Mouse (Mus musculus) urinary bladder, postnatal 10 days (tissue): ENCODE results near the gene Myh2.

Source experiments
- DNase-seq: peaks from one replicate; pipeline ENCODE4 v3.0.0; 2022; ENCODE audit warnings: low spot score

Myh2 gene

DNA sequence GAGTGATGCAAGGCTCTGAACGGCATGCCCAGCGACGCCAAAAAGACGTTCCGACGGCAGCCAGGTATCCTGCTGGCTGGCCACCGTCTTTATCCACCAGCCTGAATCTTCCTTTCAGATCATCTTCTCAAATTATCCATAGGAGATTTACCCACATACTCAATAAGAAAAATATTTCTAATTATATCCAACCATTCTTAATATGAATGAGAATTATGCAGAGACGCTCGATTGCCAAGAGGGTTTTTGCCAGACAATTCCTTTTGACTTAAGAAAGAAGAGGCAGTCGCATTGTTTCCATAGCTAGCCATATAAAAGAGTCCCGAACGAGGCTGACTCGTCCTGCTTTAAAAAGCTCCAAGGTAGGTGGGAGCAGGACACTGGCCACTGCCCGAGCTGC lies at the start of gene Myh2:
Gene Myh2, plus strand, starts transcription at position 301 of the 400 bp plus-strand sequence.
- no peak for DNase-seq

DNA sequence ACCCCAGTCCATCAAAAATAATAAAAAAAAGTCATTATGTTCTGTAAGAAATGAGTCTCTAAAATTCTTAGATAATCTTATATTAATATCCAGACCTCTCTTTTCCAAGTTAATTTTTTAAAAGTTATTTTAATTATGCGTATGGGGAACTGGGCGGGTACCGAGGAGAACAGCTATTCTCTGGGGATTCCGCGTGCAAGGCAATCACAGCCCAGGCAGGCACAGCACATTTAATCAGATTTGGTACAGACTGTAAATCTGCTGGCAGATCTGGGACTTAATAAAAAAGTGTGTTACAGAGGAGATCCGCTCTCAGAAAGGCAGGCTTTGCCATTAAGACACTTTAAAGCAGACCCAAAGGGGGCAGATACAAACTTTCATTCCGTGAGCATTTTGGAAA lies 45.9 kb upstream of the Myh2 start:
- DNase-seq: no peak

DNA sequence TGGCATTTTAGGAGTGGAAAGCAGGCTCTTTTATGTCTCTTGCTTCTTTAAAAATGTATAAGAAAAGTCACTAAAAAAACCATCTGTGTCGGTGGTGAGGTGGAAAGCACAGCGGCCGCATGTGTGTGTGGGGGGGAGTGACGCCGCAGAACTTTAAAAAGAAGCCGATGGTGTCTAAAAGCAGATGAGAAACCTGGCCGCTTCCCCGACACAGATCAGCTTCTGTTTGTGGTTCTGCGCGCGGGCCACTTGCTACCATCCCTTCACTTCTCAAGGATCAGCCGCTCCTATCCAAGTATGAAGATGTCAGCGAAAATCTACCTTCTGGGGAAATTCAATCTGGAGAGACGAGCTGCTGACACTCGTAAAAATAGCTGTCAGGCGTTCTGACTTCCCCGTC lies 45.5 kb upstream of the Myh2 start:
- DNase-seq: no peak

DNA sequence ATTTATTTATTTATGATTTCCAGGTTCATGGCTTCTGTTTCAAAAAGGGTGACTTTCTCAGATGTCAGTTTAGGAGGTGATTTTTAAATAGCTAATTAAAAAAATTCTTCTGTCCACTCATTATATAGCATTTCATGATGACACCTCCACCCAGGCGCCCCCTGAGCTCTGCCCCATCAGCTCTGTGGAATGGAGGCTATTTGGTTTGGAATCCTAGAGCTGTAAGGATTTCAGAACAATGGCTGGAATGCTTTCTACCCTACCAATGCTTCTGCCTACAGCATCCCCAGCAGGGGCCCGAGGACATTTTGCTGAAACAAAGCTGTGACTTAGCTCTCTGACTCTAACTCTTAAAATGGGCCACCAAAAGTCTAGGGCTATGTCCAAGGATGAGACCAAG lies 37.3 kb upstream of the Myh2 start:
- no peak for DNase-seq

DNA sequence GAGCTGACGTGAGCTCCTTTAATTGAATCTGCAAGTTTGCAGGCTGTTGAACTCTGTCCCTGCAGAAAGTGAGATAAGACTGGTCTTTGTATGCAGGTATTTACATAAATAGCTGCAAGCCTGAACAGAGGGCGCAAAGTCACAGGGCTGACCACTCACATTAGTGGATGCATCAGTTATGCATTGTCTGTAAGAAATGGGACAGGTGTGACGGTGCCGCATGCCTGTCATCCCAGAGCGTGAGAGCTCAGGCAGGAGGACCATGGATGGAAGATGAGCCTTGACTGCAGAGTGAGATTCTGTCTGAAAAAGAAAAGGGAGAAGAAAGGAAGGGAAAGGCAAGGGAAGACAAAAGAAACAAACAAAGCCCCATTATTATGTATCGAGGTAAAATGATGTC lies 36.2 kb upstream of the Myh2 start:
- no peak for DNase-seq

DNA sequence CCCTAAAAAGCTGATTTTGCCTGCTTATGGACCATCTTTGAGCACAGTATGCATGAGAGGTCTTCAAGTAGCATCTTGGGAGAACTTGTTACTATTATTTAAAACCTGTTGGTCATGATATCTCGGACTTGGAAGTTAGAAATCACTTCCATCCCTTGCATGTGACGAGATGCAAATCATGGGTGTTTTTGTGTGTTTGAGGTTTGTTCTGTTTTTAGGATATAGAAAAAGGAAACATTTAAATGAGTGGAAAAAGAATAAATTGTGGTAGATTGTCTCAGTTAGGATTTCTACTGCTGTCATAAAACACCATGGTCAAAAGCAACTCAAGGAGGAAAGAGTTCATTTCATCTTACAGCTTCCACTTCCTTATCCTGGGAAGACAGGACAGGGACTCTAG lies 35.3 kb upstream of the Myh2 start:
- no peak for DNase-seq

DNA sequence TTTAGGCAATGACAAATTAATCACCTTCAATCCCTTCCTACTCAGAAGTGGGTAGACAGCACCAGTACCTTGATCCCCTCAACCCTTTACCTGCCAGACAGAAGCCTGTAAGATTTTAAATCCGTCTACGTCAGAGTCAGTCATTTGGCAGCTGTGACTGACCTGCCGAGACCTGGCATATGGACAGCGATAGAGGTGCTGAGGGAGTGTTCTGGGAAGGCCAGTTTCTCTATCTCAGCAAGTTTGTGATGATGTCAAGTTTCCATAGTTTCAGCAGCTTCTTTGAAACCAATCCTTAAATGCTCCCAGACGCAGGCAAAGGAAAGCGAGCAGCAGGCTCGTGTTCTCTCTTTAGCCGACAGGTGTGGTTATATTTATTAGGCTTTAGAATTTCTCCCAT lies 31.3 kb upstream of the Myh2 start:
- DNase-seq: no peak

DNA sequence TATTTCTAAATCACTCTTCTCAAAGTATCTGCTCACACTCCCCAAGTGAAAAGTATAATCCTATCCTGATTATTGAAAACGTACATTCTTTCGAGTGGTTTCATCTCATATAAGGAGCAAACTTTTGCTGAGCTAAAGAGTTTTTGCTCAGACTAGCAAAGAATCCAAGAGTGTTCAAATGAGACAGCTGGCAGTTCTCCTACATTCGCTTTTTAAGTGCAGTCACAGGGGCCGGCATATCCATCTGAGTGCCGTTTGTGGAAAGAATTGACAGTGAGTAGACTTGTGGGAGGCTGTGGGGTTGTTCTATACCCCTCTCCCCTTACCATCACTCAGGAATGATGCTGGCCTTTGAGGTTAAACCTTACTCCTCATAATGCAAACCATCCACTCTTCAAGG lies 30.7 kb upstream of the Myh2 start:
- DNase-seq: no peak

DNA sequence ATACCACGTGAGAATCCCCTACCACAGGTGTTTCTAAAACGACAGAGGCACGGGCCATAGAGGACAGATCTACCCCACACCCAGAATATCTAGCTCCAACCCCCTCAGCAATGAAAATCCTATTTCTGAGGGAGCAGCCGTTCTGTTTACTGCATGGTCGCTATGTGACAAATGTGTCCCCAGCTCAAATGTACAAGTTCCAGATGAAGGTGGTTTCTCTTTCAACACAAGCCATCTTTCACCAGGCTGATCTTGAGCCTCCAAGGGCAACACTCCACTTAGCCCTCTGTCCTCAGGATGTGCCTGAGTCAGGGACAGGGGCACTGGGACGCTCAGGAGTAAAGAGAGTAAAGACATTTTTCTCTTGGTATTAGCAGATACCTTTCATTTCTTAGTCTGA lies 29.8 kb upstream of the Myh2 start:
- no peak for DNase-seq

DNA sequence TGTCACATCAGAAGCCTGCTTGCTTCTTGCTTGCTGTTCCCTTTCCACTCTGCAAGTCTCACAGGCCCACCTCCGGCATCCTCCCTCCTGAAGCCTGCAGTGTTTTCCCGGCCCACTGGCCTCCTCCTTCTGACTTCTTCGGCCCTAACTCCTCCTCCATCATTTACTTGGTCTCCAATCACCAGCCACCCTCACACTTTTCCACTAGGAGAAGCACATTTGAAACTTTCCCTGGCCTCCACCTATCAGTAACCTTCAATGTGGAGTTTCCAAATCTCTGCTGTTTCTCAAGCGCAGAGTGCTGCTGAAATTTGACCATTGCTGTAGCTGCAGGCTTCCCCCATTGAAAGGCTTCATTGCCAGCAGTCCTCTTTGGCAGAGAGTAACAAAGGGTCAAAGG lies 28.8 kb upstream of the Myh2 start:
- DNase-seq: no peak

DNA sequence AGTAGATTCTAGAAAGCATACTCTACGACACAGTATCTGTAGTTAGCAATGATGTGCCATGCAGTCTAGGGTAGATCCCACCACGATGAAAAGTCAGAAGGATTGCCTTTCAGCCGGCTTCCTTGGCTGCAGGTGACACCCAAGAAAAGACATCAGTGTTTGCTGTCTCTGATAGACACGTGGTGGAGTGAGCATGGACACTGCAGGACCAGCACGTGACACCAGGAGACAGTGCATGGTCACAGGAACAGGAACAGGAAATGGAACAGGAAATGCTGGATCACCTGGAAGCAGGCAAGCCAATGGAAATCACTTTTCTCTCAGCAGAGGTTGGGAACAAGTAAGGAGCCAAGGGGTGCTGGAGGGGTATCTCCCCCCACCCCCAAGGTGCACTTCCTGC lies 27.8 kb upstream of the Myh2 start:
- no peak for DNase-seq

DNA sequence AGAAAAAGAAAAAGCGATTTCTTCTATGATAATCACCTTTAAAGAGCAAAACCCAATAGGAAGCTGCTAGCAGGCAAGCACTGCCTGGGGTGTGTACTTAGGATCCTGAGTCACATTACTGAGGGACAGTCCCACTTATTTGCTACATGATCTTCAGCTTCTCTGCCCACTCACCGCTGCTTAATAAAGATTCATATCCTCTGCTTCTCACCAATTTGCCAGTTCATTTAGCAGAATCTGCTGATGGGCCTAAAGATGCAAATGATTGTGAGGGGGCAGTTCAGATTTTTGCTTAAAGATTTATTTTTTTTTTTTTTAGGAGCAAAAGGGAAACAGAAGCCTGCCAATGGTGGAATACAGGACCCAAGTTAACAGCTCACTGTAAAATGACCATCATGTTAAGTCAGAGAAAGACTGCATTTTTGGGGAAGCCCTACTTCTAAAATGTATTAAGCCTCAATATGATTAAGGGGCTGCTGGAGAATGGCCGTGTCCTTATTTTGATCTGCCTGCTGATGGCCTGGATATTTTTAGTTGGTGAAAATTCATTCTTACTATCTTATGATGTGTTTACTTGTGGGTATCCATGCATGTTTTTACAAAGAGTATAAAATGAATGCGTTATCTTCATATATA lies 26.8 kb upstream of the Myh2 start:
- no peak for DNase-seq

DNA sequence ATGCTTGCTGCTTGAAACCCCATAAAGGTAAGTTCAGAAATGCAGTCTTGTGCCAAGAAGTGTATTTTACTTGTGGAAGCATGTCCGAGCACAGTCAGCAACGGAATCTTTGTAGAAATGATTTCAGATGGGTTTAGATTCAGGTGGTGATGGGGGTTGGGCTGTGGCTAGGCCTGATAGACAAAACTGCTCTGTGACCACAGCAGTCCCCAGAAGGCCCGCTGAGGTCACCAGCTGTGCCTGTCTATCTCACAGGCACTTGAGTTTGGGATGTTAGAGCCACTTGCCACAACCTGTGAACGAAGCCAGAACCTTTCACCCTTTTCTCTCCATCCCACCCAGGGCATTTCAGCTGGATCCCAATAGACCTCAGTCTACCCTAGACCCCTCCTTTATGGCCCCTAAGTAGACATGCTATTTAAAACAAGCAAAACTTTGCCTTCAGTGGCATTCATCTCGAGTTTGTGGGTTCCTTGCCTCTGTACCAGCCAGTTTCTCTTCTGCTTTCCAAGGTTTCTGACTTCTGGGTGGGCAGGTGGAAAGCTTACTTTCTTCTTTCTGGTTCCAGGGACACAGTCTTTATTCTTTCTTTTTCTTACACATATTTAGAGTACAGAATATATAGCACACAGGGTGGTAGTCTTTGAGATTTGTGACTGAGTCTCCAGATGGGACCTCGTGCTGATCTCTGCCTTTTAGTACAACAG lies 26.1 kb upstream of the Myh2 start:
- DNase-seq: no peak

DNA sequence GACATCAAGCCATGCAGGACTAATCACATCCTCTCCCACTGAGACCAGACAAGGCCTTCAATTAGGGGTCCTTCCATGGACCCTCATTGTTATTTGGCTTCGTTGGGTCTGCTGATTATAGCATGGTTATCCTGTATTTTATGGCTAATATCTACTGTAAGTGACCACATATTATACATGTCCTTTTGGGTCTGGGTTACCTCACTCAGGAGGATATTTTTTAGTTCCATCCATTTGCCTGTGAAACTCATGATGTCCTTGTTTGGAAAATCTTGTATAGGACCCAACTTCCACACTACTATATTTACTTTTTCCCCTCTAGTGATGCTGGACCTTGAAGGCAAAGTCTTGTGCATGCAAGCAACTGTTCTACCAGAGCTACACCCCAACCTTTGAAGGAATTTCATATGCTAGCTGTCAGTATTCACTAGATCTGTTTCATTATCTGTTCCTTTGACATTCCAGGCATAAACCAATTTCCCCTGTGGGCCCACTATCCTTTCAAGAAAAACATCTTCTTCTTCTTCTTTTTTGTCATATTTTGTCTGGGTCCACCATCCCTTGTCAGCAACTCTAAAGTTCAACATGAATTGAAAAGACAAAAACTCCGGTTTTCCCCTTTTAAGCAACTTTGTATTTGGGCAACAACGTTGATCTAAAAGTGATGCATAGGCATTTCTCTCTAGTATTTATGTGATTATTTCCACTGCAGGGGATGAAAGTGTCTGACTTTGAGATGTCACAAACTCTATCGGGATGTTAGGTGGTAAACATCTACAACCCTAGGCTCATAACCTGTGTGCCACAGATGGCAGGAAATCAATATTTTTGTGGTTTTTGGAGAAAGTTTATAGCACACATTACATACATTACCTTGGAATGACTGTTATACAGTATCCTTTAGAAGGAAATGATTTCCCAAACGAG lies 25.1 kb upstream of the Myh2 start:
- no peak for DNase-seq

DNA sequence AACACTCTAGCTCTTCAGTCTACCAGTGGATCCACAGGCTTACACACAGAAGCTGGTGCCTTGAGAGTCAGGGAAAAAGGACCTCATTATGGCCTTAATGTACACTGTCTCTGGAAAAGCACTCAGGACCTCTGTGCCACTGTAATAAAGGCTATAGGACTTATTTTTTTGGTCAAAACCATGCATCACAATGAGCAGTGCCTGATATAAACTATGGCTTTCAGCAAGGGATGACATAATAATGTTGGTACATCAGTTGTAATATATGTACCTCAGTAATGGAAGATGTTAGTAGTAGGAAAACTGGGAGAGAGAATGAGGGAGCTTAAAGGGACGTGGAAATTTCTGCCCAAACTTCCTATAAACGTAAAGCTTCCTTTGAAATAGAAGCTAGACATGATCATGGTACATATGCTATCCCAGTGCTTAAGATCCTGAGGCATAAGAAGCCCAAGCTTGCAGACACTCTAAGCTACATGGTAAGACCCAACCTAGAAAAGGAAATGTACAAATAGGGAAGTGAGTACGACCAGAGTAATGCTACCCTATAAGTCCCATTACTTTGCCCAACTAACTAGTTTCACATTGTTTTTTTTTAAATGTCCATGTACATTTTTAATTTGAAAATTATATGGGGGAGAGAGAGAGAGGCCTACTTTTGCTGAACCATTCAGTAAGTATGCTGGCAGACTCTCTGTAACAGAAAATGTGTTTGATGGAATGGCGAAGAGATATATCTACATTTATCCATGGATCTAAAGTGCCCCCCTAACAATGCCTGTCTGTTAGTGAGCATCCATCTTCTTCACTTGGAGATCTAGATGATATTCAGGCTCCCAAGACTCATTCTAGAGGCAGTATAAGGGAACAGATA lies 24.2 kb upstream of the Myh2 start:
- no peak for DNase-seq

DNA sequence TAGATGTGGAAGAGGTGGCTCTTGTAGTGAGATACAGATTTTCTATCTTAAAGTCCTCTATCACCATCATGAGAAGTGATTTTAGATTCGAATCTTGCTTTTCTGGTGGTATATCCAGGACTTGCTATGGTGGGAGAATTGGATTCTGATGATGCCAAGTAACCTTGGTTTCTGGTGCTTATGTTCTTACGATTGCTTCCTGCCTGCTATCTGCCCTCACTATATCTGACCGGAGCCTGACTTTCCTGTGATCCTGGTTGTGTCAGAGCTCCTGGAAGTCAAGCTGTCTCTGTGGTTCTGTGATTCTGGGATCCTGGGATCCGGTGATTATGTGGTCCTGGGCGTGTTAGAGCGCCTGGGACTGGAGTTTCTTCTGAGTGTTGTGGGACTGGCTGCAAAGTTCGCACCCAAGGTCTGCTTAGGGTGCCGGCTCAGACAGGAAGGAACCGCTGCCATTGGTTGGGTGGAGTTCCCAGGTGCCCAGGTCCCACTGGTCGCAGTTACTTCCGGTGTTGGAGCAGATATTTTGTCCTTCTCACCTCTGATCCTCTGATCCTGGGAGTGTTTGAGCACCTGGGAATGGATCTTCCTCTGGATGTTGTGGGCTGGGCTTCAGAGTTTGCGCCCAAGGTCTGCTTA lies 23.4 kb upstream of the Myh2 start:
- DNase-seq: no peak

DNA sequence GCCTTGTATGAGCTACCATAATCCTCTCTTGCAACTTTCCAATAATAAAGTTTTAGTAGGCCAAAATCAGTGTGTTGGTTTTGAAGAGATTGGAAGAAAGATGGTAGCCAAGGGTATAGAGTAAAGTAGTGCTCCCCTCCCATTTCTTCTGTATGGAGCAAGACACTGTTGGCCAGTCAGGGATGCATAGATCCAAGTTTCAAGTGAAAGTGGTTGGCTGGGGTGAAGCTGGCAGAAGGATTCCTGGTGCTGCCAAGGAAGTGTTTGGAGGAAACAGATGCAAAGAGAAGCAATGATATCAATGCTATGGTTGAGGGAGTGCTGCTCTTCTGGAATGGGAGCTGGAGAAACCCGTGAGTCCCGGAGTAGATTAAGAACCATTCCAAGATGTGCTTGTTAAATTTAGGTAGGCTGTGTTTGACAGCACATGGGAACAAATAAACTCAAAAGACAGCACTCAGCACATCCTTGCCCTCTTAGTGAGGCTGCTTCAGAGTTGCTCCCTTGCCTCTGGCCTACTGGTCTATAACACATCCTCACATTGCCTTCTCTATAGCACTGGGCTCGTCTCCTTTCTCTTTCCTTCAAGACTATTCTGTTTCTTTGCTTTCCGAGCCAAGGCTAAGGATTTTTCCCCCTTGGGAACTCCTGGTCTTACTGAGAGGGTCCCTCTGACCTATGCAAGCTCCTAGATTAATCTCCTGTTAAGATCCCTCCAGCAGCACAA lies 22.4 kb upstream of the Myh2 start:
- no peak for DNase-seq

DNA sequence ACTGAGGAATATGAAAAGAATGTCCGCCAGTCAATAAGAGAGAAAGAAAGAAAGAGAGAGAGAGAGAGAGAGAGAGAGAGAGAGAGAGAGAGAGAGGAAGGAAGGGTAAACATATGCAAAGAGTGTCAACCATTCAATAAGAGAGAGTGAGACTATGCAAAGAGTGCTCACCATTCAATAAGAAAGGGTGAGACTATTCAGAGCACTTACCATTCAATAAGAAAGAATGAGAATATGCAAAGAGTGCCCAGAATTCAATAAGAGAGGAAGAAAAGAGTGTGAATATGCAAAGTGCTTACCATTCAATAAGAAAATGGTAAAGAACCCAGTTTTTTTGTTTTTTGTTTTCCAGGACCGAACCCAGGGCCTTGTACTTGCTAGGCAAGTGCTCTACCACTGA lies 20.6 kb upstream of the Myh2 start:
- no peak for DNase-seq

DNA sequence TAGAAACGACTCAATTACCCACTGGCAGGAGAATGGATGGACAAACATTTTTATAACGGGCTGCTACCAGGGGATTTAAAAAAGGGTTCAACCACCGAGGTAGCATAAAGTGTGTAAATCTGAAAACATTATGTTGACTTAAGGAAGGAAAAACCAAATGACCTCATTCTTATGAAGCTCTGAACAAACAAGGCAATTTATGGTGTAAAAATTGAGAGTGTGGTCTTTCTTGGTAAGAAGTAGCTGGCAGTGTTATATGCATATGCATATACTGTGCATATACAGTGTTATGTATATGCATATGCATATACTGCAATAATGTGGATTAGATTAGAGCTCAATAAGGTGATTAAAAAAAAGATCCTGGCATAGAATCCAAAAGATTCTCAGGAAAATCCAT lies 19.7 kb upstream of the Myh2 start:
- no peak for DNase-seq

DNA sequence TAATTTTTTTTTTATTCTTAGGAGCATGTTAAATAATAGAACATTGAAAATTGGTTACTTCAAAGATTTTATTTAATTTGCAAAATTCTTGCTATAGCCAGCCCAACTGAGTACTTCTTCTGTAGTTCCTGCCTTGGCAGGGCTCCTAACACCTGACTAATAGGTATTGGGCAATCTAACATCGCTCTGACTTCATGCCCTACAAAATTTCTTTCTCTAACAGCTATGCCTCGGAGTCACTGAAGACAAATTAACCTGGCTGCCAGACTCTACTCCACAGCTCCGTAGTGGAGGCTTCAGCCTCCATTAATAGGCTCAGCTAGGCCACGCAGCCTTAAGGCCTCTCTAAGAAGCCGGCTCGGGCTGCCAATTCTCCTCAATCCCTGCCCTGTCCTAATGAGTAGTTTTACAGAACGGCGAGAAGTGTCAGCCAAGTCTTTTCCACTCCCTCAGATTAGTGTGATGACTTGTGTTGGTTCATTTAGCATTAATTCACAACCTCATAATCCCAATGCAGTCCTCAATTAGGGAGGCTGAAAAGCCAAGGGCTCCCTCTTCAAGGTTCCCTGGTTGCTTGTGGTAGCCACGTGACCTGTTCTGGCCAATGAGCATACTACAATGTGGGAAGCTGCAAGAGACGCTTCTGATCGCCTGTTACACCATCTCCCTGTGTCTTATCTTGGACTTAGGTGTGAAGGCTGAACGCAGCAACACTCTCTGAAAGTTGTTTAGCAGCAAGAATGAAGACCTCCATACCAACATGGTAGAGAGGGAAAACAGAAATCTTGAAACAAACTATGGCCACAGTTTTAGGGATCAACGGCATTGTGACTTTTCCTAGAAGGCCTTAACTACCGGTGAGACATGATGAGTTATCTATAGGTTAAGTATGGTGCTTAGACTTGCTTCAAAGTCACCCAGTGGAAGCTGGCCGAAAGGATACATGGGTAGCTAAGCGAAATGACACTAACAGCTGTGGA lies 18.9 kb upstream of the Myh2 start:
- no peak for DNase-seq
